Mouse (Mus musculus) thymus, adult 2 months (tissue): ENCODE results near the gene Patj.

Source experiments
- CTCF ChIP-seq: fragments of 200-500 bp; IDR thresholded peaks from 2 replicates; pipeline ENCODE4 v1.5.1; 2012; ENCODE audit warnings: mild to moderate bottlenecking, control low read depth, low read length, moderate library complexity, borderline replicate concordance; ENCODE audit not compliant: control insufficient read depth, poor library complexity, insufficient read depth; ENCODE audit errors: extremely low read depth
- POLR2A ChIP-seq: fragments of 200-500 bp; IDR thresholded peaks from 2 replicates; pipeline ENCODE4 v1.6.1; 2012; ENCODE audit warnings: mild to moderate bottlenecking, low read length, control low read depth, moderate library complexity; ENCODE audit not compliant: control insufficient read depth, poor library complexity, insufficient read depth; ENCODE audit errors: extremely low read depth

- TF ChIP-seq POLR2A (no peak), CTCF (no peak)
Observed at GRCm38 (mm10) chr4:98686678-98687267, 291.2 kb downstream of the Patj start.
